Mouse (Mus musculus): Measurements from ENCODE around the gene Tpbg.
"Not testable (repeated sequence)": the region's sequence is repeated elsewhere in the genome, so short reads cannot be mapped to it uniquely, and the experiment has no call there.

Tpbg gene

GRCm38 (mm10) chr9:85842351-85843011, at the start of gene Tpbg:
Gene Tpbg, plus strand, starts transcription at chr9:85842380.
- DNase-seq (ENCODE audit: low read depth, low spot score): peak; percentile 86

- not testable (repeated sequence) for DNase-seq (ENCODE audit: low read depth, low spot score)
Measured at GRCm38 (mm10) chr9:85801986-85802385, 40.2 kb upstream of the Tpbg start.

DNA sequence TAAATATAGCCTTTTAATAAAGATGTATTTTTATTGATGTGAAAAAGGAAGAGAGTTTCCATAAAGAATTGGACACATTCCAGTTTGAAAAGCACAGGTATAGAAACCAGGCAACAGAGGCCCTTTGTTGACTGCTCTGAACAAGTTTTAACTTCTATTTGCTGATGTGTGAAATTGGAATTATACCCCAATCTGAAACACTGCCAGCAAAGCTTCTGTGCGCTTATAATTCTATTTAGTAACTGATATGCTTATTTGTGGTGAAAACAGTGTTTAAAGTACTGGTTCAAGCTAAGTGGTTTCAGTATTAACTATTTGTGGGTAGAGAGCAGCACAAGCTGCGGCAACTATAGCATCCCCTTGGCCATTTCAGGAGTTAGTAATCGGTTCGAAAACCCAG, 39.6 kb upstream of the Tpbg start:
- DNase-seq (ENCODE audit: low read depth, low spot score): no peak

- DNase-seq (ENCODE audit: low read depth, low spot score): no peak
Measured at GRCm38 (mm10) chr9:85806411-85806810, 35.8 kb upstream of the Tpbg start.

GRCm38 (mm10) chr9:85809246-85809645, 32.9 kb upstream of the Tpbg start:
- DNase-seq (ENCODE audit: low read depth, low spot score): no peak

DNA sequence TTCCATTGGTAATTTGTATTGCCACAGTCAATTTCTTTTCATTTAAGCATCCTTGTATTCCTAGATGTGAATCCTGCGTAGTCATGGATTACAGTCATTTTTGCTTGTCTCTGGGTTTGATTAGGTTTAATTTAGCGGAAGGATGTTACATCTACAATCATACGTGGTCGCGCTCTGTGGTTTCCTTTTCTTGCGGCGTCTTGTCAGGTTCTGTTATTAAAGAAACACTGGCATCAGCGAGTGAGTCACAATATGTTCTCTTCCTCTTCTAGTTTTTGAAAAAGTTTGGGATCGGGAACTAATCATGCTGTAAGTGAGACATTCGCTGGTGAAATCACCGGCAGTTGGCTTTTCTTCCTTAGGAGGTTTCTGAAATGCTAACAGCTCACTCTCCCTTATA, 21.4 kb upstream of the Tpbg start:
- no peak for DNase-seq (ENCODE audit: low read depth, low spot score)

DNA sequence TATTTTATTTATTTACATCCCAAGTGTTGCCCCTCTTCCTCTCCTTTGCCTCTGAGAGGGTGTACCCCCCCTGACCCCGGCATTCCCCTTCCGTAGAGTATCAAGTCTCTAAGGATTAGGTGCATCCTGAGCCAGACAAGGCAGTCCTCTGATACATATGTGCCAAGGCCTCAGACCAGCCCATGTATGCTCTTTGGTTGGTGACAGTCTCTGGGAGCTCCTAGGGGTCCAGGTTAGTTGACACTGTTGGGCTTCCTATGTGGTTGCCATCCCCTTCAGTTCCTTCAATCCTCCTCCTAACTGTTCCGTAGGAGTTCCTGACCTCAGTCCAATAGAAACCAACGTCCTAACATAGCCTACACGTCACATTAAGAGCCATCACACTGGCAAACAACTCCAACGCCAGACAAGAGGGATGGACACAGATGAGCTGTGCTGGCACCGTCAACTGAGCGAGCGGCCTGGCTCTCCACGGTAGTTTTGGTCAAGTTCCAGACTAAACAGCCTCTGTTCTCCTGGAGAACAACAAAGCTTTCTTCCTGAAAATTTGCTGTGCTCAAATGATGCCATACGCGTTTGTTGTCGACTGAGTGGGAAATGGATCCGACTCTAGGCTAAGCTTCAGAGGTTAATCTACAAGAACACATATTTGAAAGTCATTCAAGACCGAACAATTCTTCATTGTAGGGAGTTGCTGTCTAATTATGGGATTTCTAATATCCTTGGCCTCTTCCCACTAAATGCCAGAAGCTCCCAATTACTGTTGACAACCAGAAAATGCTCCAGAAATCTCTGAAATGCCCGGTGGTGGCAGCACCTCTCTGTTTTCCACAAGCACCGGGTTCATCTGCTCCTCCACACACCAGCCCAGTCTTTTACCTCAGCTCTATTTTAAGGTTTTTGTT, 6.4 kb upstream of the Tpbg start:
- no peak for DNase-seq (ENCODE audit: low read depth, low spot score)

GRCm38 (mm10) chr9:85839626-85840025, 2.6 kb upstream of the Tpbg start:
- DNase-seq (ENCODE audit: low read depth, low spot score): no peak

DNA sequence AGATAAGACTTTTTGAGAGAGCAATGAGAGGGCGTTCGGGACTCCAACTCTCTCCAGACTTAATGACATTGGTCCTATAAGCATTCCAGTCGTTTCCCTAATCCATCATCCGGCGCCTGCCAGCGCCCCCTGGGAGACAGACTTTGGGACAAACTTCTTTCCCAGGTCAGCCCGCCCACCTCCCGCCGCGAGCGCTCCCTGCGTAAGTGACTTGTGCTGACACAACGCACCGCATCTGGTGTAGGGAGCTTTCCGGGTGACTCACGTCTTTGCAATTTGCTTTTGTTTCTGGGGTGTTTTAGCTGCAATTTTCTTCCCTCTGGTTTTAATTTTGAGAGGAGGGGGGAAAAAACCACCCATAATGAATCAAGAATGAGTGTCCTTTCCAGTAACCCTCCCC, 289 bp upstream of the Tpbg start:
- DNase-seq (ENCODE audit: low read depth, low spot score): peak; percentile 88

DNA sequence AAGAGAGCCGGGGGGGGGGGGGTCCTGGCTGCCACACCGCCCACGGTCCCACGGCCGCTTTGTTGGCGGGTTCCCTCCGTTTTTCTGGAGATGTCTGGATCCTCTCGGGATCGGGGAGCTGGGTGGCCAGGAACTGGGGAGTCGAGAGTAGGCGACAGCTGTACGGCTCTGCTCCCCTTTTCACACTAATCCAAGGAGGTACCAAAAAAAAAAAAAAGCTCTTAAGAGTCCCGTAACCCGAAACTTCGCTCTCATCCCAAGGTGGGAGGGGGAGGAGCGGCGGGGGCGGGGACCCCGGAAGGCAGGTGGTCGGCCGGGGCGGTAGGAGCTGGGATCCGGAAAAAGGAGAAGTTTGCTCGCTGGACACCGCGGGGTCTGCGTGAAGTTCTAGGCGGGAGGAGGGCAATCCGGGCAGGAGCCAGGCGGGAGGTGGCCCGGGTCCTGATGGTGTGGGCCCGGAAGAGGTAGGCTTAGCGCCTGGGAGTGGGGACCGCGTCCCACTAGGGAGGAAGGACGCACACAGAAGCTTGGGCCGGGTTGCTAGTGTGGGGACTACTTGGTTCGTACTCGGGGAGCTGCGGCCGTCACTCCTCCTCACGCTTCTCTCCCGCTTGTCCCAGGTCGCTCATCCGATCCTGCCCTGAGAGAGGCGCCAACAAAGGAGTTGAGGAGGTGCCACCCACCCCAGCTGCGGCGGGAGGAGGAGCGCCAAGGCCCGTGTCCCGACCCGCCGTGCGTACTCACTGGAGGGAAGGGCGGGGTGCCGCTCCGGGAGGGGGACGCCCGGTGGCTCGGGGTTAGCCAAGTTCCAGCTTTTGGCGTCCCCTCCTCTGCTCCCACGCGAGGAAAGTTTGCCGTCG, 1.1 kb downstream of the Tpbg start:
- DNase-seq (ENCODE audit: low read depth, low spot score): peak; percentile 83

DNA sequence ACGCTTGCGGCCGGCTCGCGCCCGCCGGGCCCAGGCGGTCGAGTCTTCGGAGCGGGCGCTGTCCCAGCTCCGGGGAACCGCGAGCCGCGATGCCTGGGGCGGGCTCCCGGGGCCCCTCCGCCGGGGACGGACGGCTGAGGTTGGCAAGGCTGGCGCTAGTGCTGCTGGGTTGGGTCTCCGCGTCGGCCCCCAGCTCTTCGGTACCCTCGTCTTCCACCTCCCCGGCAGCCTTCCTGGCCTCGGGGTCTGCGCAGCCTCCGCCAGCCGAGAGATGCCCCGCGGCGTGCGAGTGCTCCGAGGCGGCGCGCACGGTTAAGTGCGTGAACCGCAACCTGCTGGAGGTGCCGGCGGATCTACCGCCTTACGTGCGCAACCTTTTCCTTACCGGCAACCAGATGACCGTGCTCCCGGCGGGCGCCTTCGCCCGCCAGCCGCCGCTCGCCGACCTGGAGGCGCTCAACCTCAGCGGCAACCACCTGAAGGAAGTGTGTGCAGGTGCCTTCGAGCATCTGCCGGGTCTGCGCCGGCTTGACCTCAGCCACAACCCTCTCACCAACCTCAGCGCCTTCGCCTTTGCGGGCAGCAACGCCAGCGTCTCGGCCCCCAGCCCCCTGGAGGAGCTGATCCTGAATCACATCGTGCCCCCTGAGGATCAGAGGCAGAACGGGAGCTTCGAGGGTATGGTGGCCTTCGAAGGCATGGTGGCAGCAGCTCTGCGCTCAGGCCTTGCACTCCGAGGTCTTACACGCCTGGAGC, 1.9 kb downstream of the Tpbg start:
- peak; percentile 63 for DNase-seq (ENCODE audit: low read depth, low spot score)

- no peak for DNase-seq (ENCODE audit: low read depth, low spot score)
Measured at GRCm38 (mm10) chr9:85844647-85844983, 2.4 kb downstream of the Tpbg start.

GRCm38 (mm10) chr9:85846186-85846585, 4.0 kb downstream of the Tpbg start:
- DNase-seq (ENCODE audit: low read depth, low spot score): no peak

DNA sequence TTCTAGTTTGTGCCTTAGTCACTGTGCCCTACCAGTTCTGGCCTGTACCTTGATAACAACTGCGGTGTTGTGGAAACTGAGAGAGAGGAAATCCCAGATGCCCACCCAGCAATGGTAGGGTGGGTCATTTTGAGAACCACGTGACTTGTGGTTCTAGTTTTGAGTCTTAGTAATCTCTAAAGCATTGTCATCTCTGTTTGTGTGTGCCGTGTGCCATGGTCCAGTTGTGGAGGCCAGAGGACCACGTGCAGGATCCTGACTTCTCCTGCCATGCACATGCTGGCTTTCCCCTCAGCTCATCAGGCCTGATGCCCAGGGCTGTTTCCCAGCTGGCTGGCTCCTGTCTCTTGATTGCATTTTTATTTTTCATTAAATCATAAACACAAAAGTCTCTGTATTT, 12.6 kb downstream of the Tpbg start:
- DNase-seq (ENCODE audit: low read depth, low spot score): no peak

DNA sequence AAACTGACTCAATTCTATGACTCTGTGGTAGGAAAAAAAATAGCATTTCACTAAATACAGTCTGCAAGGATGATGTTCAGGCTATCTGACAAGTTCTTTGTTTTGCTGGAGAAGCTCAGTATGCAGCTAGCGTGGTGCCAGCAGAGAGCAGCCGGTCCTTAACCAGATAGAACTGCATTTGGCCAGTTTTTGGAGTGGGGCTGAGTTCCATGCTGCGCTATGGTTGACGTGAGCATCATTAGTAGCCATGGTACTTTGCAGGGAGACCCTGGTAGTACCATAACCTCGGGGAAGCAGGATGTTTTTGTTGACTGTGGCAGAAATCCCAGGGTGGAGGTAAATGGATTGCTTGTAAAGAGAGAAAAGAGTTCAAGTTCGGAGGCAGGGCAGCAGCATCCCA, 14.3 kb downstream of the Tpbg start:
- peak; percentile 66 for DNase-seq (ENCODE audit: low read depth, low spot score)

- no peak for DNase-seq (ENCODE audit: low read depth, low spot score)
Measured at GRCm38 (mm10) chr9:85861065-85861464, 18.9 kb downstream of the Tpbg start.

GRCm38 (mm10) chr9:85862562-85862961, 20.4 kb downstream of the Tpbg start:
- DNase-seq (ENCODE audit: low read depth, low spot score): no peak

DNA sequence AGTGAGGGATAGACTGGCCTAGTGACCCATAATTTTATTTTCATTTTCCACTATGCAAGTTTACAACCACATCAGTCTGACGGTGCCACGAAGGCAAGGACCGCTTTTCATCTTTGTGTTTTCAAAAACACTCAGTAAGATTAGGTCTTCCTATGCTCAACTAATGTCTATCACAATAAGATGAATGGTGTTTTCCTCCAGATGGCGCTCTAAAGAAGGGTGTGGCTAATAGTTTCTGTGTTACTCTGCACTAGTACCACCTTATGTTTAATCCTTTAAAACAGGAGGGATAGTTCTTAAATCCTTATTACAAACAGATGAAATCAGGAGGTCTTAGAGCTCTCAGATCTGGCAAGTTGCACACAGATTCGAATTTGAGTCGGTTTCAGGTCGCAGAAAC, 30.7 kb downstream of the Tpbg start:
- DNase-seq (ENCODE audit: low read depth, low spot score): peak; percentile 21

GRCm38 (mm10) chr9:85893681-85894080, 51.5 kb downstream of the Tpbg start:
- DNase-seq (ENCODE audit: low read depth, low spot score): no peak
